In genomic region chr5:102613571-102613970, GRCm38 (mm10) we compare ENCODE assay signal across 16 mouse cellular contexts.
A peak's percentile ranks its signal among the peaks of the same experiment; 100 is the strongest.
DNase-seq lines count a peak whose midpoint lies in the region; TF ChIP-seq lines count a peak whose summit lies in the region.
"Had no signal": no experiment of that assay in that cellular context is flagged by ENCODE, and none has a peak within 500 bp of the region (broad histone marks: within the 10 kb centered on the region; RNA-seq: fewer than 3 reads in every experiment).

No protein-coding gene starts in this region.

- H3K27me3 ChIP-seq in hindbrain, embryonic 10.5 days (ENCODE audit: insufficient read depth, poor library complexity, severe bottlenecking) = no peaks in the 10 kb centered on the region
- H3K27me3 ChIP-seq: hindbrain, embryonic 12.5 days; intestine, embryonic 15.5 days; liver, embryonic 13.5 days; megakaryocyte, embryonic 14.5 days; neural tube, embryonic 12.5 days had no signal

- H3K4me3 ChIP-seq in gastrocnemius, adult 2 months = no peak overlapping the region
- no peak overlapping the region for H3K4me3 ChIP-seq in hindbrain, embryonic 10.5 days
- H3K4me3 ChIP-seq: heart, adult 2 months; hindbrain, embryonic 12.5 days; intestine, embryonic 15.5 days; liver, embryonic 13.5 days; neural tube, embryonic 12.5 days had no signal

- no peaks in the 10 kb centered on the region for H3K9me3 ChIP-seq in hindbrain, embryonic 10.5 days
- H3K9me3 ChIP-seq: hindbrain, embryonic 12.5 days; intestine, embryonic 15.5 days; liver, embryonic 13.5 days; neural tube, embryonic 12.5 days had no signal

- intact Hi-C loops in gastrocnemius, adult 2 months (cut with DNase I) = no loop called here

- peak overlapping the region; percentile 75 for H3K27ac ChIP-seq in gastrocnemius, adult 2 months
- no peak overlapping the region for H3K27ac ChIP-seq in hindbrain, embryonic 10.5 days
- H3K27ac ChIP-seq: hindbrain, embryonic 12.5 days; intestine, embryonic 15.5 days; liver, embryonic 13.5 days; neural tube, embryonic 12.5 days had no signal

- 88% methylated on average over 3 of the region's 3 CpGs for WGBS in hindbrain, embryonic 10.5 days

- no peak for TF ChIP-seq CTCF in gastrocnemius, adult 2 months (IDR thresholded peaks at IDR 0.05)

- peak; percentile 22 for DNase-seq in gastrocnemius, adult 2 months
- no peak for DNase-seq in gastrocnemius, postnatal 10 days
- peak; percentile 69 for DNase-seq in kidney, adult 9 months
- no peak for DNase-seq in kidney, postnatal 10 days
- DNase-seq in adrenal gland, postnatal 14 days = peak; percentile 44
- peak; percentile 72 for DNase-seq in lung, postnatal 25 days (ENCODE audit: low spot score)
- no peak for DNase-seq in hindbrain, embryonic 10.5 days (ENCODE audit: low spot score)
- DNase-seq in cerebellum, adult 18-20 months = no peak
- DNase-seq: cerebellum, postnatal 36 days; heart, adult 2 months; liver, embryonic 13.5 days had no signal

- no peaks in the 10 kb centered on the region for H3K36me3 ChIP-seq in hindbrain, embryonic 10.5 days
- H3K36me3 ChIP-seq: G1E; hindbrain, embryonic 12.5 days; intestine, embryonic 15.5 days; liver, embryonic 13.5 days; neural tube, embryonic 12.5 days had no signal

- H3K4me1 ChIP-seq in hindbrain, embryonic 10.5 days (replicated peaks) = no peaks in the 10 kb centered on the region
- H3K4me1 ChIP-seq: hindbrain, embryonic 12.5 days; intestine, embryonic 15.5 days; liver, embryonic 13.5 days; megakaryocyte, embryonic 14.5 days; neural tube, embryonic 12.5 days had no signal

Comparison
In these comparisons a context has a peak if more than half of its experiments do, and no peak if none do; other contexts are left out.
1. DNase-seq: peak in gastrocnemius, adult 2 months (single experiment), kidney, adult 9 months (single experiment), adrenal gland, postnatal 14 days (single experiment) and lung, postnatal 25 days (single experiment); none in gastrocnemius, postnatal 10 days (single experiment), kidney, postnatal 10 days (single experiment), hindbrain, embryonic 10.5 days (single experiment) and cerebellum, adult 18-20 months (0 of 2).